Mouse (Mus musculus) heart, adult 2 months (tissue): ENCODE data around the gene Svbp. TPM values are rescaled to one million over a fixed set of nuclear protein-coding genes. Genes with fewer than 3 reads are reported as not detected.
A peak's percentile ranks its signal among the peaks of the same experiment; 100 is the strongest.

ENCODE experiments used
- DNase-seq, 2 experiments: peaks; one replicate each; pipeline ENCODE4 v3.0.0; 2021
- H3K27ac ChIP-seq: fragments of 200-600 bp; 2 replicates; pipeline ENCODE4 v1.8.1; 2022
- H3K27me3 ChIP-seq: fragments of 200-500 bp; 2 replicates; pipeline ENCODE4 v1.6.1; 2012; ENCODE audit warnings: mild to moderate bottlenecking, low read length, inconsistent platforms, mixed read lengths; ENCODE audit not compliant: control insufficient read depth, insufficient read depth
- H3K36me3 ChIP-seq: fragments of 200-500 bp; 2 replicates; pipeline ENCODE4 v1.6.1; 2012; ENCODE audit warnings: low read length, inconsistent platforms; ENCODE audit not compliant: control insufficient read depth, insufficient read depth
- H3K4me1 ChIP-seq: fragments of 200-500 bp; 2 replicates; pipeline ENCODE4 v1.6.1; 2011; ENCODE audit warnings: low read length; ENCODE audit not compliant: control insufficient read depth, insufficient read depth
- H3K4me3 ChIP-seq: fragments of 200-600 bp; 2 replicates; pipeline ENCODE4 v1.8.1; 2022
- H3K79me2 ChIP-seq: fragments of 200-500 bp; replicated peaks from 2 replicates; pipeline ENCODE4 v1.6.1; 2012; ENCODE audit warnings: mild to moderate bottlenecking, inconsistent platforms, low read length, moderate library complexity, mixed read lengths; ENCODE audit not compliant: control insufficient read depth, insufficient read depth
- H3K9ac ChIP-seq: fragments of 200-500 bp; 2 replicates; pipeline ENCODE4 v1.6.1; 2012; ENCODE audit warnings: low read depth, mild to moderate bottlenecking, control low read depth, inconsistent platforms, low read length, mixed read lengths
- CTCF ChIP-seq: fragments of 200-600 bp; IDR thresholded peaks from 2 replicates; pipeline ENCODE4 v1.8.1; 2022; ENCODE audit warnings: antibody characterized with exemption, mild to moderate bottlenecking, moderate library complexity
- EP300 ChIP-seq: fragments of 200-500 bp; IDR thresholded peaks from 2 replicates; pipeline ENCODE4 v1.6.1; 2011; ENCODE audit warnings: low read depth, low read length, control low read depth; ENCODE audit not compliant: insufficient read depth
- POLR2A ChIP-seq: fragments of 200-500 bp; IDR thresholded peaks from 2 replicates; pipeline ENCODE4 v1.6.1; 2011; ENCODE audit warnings: mild to moderate bottlenecking, low read depth, low read length, control low read depth; ENCODE audit not compliant: insufficient read depth
- WGBS: fragments of 180-500 bp; shearing (Covaris S2); methylation state at CpG from one replicate; pipeline ENCODE4 v1.1.7; 2018; 5-methylcytosine and 5-hydroxymethylcytosine counted together
- intact Hi-C: fragments of 180-260 bp; cut with DNase I; formaldehyde crosslinking; loops from one replicate; pipeline ENCODE4 v1.15.1; 2025
- polyA plus RNA-seq: library from polyadenylated mRNA; depleted of rRNA; stranded (reverse); fragments of >200 nt; gene quantifications from 2 replicates; pipeline ENCODE4 v1.2.3, GENCODE M21; 2012
- total RNA-seq, 2 experiments: library from RNA; stranded (reverse); gene quantifications; 2 replicates each; pipeline ENCODE4 v1.2.3; 2021

Gene Svbp
- total and polyA plus RNA-seq, 3 experiments: 13.6 to 20.3 (median 17.5) TPM

- Histone ChIP-seq H3K27me3 (no peaks in the 10 kb centered on the region), H3K4me1 (peaks cover 8% of the 10 kb centered on the region), H3K4me3 (peak within 1 kb of the TSS; percentile 92), H3K9ac (peak within 1 kb of the TSS; percentile 85), H3K36me3 (no peaks in the 10 kb centered on the region), H3K27ac (peak within 1 kb of the TSS; percentile 89), H3K79me2 (0 out of 2 replicates have a peak, but pooled peaks cover 1% of the 10 kb centered on the region)
- intact Hi-C loops: loop anchor here (5.0 to 10.0 kb wide), 2 partner anchors 62 to 549 kb away; partner anchors contain the start of genes Cfap57 and Ebna1bp2
- under 1% methylated on average over 39 of the region's 40 CpGs for WGBS
- TF ChIP-seq POLR2A (peak; percentile 90), EP300 (no peak), CTCF (no peak)
- DNase-seq: peak; percentile 93 to 96
These were observed 21.2 kb upstream of the Svbp start, which contains the start of gene Zfp691 for GRCm38 (mm10) chr4:119173851-119174453. Zfp691 (minus strand) TSS chr4:119174195.

- H3K4me1 ChIP-seq: peaks cover 8% of the 10 kb centered on the region
- no peak overlapping the region for H3K9ac ChIP-seq
- no peaks in the 10 kb centered on the region for H3K79me2 ChIP-seq
- TF ChIP-seq CTCF: no peak
- no peak for TF ChIP-seq POLR2A
- peak in 1 of 2 experiments; percentile 57 for DNase-seq
- H3K27me3 ChIP-seq: no peaks in the 10 kb centered on the region
- H3K36me3 ChIP-seq: no peaks in the 10 kb centered on the region
- no peak overlapping the region for H3K4me3 ChIP-seq
- intact Hi-C loops: loop anchor here (10.0 kb wide), 1 partner anchor 553 kb away; the partner anchor contains the start of genes Cfap57 and Ebna1bp2
- peak overlapping the region; percentile 39; the same call in 1 of the 2 replicates for H3K27ac ChIP-seq
- 59% methylated on average over 5 of the region's 5 CpGs for WGBS
These were observed 17.4 kb upstream of the Svbp start for GRCm38 (mm10) chr4:119177702-119178101.

- Histone ChIP-seq H3K36me3 (no peaks in the 10 kb centered on the region), H3K27me3 (no peaks in the 10 kb centered on the region), H3K4me1 (peaks cover 4% of the 10 kb centered on the region), H3K9ac (no peak overlapping the region), H3K4me3 (no peak overlapping the region), H3K79me2 (no peaks in the 10 kb centered on the region), H3K27ac (peak overlapping the region; percentile 39; the same call in 1 of the 2 replicates)
- 37% methylated on average over 18 of the region's 18 CpGs for WGBS
- no peak for TF ChIP-seq EP300
- intact Hi-C loops: loop anchor here (10.0 kb wide), 1 partner anchor 554 kb away; the partner anchor contains the start of genes Cfap57 and Ebna1bp2
- DNase-seq: peak; percentile 42 to 48
These were observed 16.8 kb upstream of the Svbp start for GRCm38 (mm10) chr4:119178331-119178730.

- Histone ChIP-seq H3K27ac (no peak overlapping the region), H3K4me3 (no peak overlapping the region), H3K27me3 (no peaks in the 10 kb centered on the region), H3K36me3 (no peaks in the 10 kb centered on the region), H3K79me2 (no peaks in the 10 kb centered on the region), H3K9ac (no peak overlapping the region), H3K4me1 (peaks cover 4% of the 10 kb centered on the region)
- 43% methylated on average over 4 of the region's 4 CpGs for WGBS
- DNase-seq: no peak
- TF ChIP-seq EP300: no peak
- no peak for TF ChIP-seq POLR2A
- peak; percentile 35 for TF ChIP-seq CTCF
- intact Hi-C loops: no loop called here
These were observed 14.9 kb upstream of the Svbp start for GRCm38 (mm10) chr4:119180133-119180707.

GRCm38 (mm10) chr4:119181456-119181855 is 13.7 kb upstream of the Svbp start:
- no peaks in the 10 kb centered on the region for H3K36me3 ChIP-seq
- DNase-seq: peak in 1 of 2 experiments; percentile 36
- H3K9ac ChIP-seq: no peak overlapping the region
- no peaks in the 10 kb centered on the region for H3K27me3 ChIP-seq
- TF ChIP-seq CTCF (no peak), POLR2A (no peak), EP300 (no peak)
- peaks cover 4% of the 10 kb centered on the region for H3K4me1 ChIP-seq
- intact Hi-C loops: no loop called here
- H3K27ac ChIP-seq: no peak overlapping the region
- H3K4me3 ChIP-seq: no peak overlapping the region
- 62% methylated on average over 9 of the region's 9 CpGs for WGBS
- no peaks in the 10 kb centered on the region for H3K79me2 ChIP-seq

- Histone ChIP-seq H3K36me3 (no peaks in the 10 kb centered on the region), H3K9ac (no peak overlapping the region), H3K4me1 (peaks cover 2% of the 10 kb centered on the region), H3K4me3 (no peak overlapping the region), H3K27me3 (no peaks in the 10 kb centered on the region), H3K27ac (no peak overlapping the region), H3K79me2 (no peaks in the 10 kb centered on the region)
- TF ChIP-seq CTCF: no peak
- no peak for TF ChIP-seq POLR2A
- no peak for TF ChIP-seq EP300
- DNase-seq: no peak
- 42% methylated on average over 1 of the region's 1 CpGs for WGBS
- intact Hi-C loops: no loop called here
These were observed 11.6 kb upstream of the Svbp start for GRCm38 (mm10) chr4:119183525-119183924.
